Mouse (Mus musculus) ES-E14 (cell line): ENCODE measurements around the gene Ogdhl.

Source experiments
- CHD2 ChIP-seq: IDR thresholded peaks from 2 replicates; pipeline ENCODE4 v1.6.1; 2014; ENCODE audit warnings: mild to moderate bottlenecking, low read depth, low read length, inconsistent platforms
- MAFK ChIP-seq: IDR thresholded peaks from 2 replicates; pipeline ENCODE4 v1.6.1; 2014; ENCODE audit warnings: mild to moderate bottlenecking, low read depth, low read length, inconsistent platforms; ENCODE audit not compliant: insufficient read depth
- ZC3H11A ChIP-seq: IDR thresholded peaks from 2 replicates; pipeline ENCODE4 v1.6.1; 2012; ENCODE audit warnings: low read depth, mild to moderate bottlenecking, inconsistent platforms, low read length, borderline replicate concordance
- ZNF384 ChIP-seq: IDR thresholded peaks from 2 replicates; pipeline ENCODE4 v1.6.1; 2012; ENCODE audit warnings: low read depth, low read length, inconsistent platforms

DNA sequence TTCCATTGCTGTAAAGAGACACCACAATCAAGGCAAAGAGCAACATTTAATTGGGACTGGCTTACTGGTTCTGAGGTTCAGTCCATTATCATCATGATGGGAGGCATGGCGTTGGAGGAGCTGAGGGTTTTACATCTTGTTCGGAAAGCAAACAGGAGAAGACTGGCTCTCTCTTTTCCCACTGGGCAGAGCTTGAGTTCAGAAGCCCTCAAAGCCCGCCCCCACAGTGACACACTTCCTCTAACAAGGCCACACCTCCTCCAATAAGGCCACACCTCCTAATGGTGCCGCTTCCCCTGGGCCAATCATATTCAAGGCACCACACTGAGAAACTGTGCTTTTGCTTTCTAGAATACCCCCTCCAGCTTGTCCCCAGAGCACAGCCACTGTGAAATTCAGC is 4.0 kb upstream of the Ogdhl start:
- TF ChIP-seq CHD2 (no peak), ZC3H11A (no peak), ZNF384 (no peak), MAFK (no peak)
